Mouse (Mus musculus) bone marrow macrophage, adult 2 months (primary cell): ENCODE measurements around the gene Apeh. TPM values are rescaled to one million over a fixed set of nuclear protein-coding genes. Genes with fewer than 3 reads are reported as not detected.
A peak's percentile ranks its signal among the peaks of the same experiment; 100 is the strongest.

ENCODE experiments used
- H3K27ac ChIP-seq: 2 replicates; pipeline ENCODE4 v1.5.1; 2012; ENCODE audit warnings: low read depth, low read length; ENCODE audit not compliant: insufficient read depth
- H3K4me1 ChIP-seq: 2 replicates; pipeline ENCODE4 v1.6.1; 2012; ENCODE audit warnings: low read length; ENCODE audit not compliant: control insufficient read depth, insufficient read depth
- H3K4me3 ChIP-seq: 2 replicates; pipeline ENCODE4 v1.5.1; 2012; ENCODE audit warnings: mild to moderate bottlenecking, low read length, moderate library complexity; ENCODE audit not compliant: insufficient read depth
- CTCF ChIP-seq: IDR thresholded peaks from 2 replicates; pipeline ENCODE4 v1.5.1; 2012; ENCODE audit warnings: low read depth, mild to moderate bottlenecking, low read length, moderate library complexity
- POLR2A ChIP-seq: IDR thresholded peaks from 2 replicates; pipeline ENCODE4 v1.6.1; 2012; ENCODE audit warnings: mild to moderate bottlenecking, low read depth, low read length, borderline replicate concordance
- polyA plus RNA-seq: library from polyadenylated mRNA; stranded (reverse); fragments of >200 nt; gene quantifications from 2 replicates; pipeline ENCODE4 v1.2.4, GENCODE M21; 2012; ENCODE audit not compliant: missing spikeins, insufficient read depth, insufficient read length

Apeh gene
- polyA plus RNA-seq, 1 experiment = 52.7 TPM

DNA sequence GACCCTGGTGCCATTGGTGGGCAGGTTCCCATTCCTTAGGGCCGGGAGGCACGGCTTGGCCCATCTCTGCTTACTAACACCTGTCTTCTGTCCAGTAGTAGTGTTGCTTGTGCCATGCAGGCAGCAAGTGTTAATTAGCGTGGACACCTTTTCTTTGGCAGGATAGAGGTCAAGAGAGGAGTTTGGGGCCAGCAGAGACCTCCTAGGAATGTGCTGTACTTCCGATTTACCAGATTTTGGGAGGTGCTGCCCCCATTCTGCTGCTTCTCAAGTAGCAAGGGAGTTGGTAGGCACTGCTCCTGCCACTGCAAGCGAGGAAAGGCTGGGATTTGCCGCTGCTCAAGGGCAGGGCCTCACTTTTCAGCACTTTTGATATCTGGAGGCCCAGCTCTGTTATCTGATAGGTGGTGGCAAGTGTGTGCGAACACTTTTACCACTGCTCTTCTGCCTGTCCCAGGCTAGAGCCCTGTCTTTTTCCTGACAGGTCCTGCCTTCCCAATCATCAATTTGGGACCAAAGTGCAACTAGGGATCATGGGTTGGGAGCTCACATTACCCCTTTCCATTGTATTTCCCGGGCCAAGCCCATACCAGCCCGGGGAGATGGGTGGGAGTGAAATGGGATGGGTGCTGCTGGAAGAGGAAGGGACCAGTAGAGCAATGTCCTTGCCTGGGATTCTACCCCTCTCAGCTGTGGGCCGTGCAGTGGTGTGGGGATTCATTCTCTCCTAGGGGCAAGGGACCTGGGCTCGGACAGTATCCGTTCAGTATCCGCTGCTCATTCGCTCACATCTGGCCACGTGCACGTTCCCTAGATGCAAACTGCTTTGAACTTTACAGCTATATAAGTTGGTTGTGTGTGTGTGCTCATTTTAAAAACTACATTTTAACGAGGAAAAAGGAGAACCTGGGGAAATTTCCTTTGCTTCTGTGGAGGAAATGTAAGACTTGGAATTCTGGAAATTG is 46.5 kb downstream of the Apeh start:
- TF ChIP-seq POLR2A = no peak
- H3K4me1 ChIP-seq = peaks cover 10% of the 10 kb centered on the region
- no peak overlapping the region; the same call in 1 of the 2 replicates for H3K27ac ChIP-seq
- H3K4me3 ChIP-seq = peak overlapping the region; percentile 59

DNA sequence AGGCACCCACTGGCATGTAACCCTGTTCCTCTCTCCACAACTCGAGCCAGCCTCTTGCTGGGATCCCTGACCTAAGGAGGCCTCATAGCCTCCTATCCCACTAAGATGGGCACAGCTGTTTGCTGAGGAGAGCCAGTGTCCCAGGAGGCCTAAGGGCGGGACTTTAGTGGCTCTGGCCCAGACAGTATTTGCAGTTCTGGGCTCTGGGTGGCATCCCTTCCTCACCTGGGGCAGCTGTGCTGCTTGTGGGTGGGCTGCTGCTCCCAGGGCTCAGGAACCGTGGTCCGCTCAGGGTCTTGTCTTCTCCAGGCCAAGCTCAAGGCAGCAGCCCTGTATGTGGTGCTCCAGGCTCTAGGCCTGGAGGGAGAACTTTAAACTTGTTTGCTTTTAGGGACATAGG is 47.8 kb downstream of the Apeh start:
- TF ChIP-seq POLR2A (no peak), CTCF (no peak)
- Histone ChIP-seq H3K4me1 (peaks cover 8% of the 10 kb centered on the region), H3K4me3 (no peak overlapping the region), H3K27ac (no peak overlapping the region)

DNA sequence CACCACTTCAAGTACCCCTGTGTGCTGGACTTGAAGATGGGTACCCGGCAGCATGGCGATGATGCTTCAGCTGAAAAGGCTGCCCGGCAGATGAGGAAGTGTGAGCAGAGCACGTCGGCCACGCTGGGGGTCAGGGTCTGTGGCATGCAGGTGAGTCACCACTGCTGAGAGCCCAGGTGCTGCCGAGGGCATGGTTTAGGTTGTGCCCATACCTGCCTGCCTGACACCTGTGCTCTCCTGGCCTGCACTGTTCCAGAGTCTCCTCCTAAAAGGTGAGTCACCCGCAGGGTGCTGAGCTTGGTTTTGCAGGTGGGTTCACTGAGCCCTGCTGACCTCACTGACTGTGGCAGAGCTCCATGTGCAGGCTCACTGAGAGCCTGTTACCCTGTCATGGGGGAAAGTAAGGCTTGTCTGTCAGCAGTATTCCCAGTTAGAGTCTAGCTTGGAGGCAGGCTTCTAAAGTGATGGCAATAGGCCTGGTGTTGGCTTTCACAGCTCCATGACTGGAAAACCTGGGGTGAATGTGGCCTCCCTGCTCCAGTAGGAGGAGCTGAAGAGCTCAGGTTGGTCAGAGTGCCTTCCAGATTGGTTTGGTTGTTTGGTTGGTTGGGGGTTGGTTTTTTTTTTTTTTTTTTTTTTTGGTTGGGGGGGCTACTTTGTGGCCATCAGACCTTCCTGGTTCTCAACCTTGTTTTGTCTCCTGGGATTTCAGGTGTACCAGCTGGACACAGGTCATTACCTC is 49.5 kb downstream of the Apeh start:
- Histone ChIP-seq H3K4me3 (no peak overlapping the region), H3K4me1 (peaks cover 4% of the 10 kb centered on the region), H3K27ac (no peak overlapping the region)
- no peak for TF ChIP-seq POLR2A
- no peak for TF ChIP-seq CTCF

Other genes with a start within 250 kb of the Apeh start
- gene Rbm6, start 221.4 kb downstream of the Apeh start, polyA plus RNA-seq = 73.5 and 87.0 TPM in 2 replicates
- gene Mon1a, start 206.5 kb downstream of the Apeh start, polyA plus RNA-seq = 11.4 and 15.3 TPM in 2 replicates
- not detected in 2 replicates for gene Mst1r, start 187.7 kb downstream of the Apeh start, polyA plus RNA-seq
- gene Actl11, start 166.1 kb downstream of the Apeh start, polyA plus RNA-seq = not detected in 2 replicates
- gene Camkv, start 158.9 kb downstream of the Apeh start, polyA plus RNA-seq = not detected in 2 replicates
- gene Traip, start 144.5 kb downstream of the Apeh start, polyA plus RNA-seq = 5.0 and 6.9 TPM in 2 replicates
- gene Uba7, start 119.1 kb downstream of the Apeh start, polyA plus RNA-seq = 157 and 173 TPM in 2 replicates
- 1.3 TPM in 2 replicates for gene Gm20661, start 111.5 kb downstream of the Apeh start, polyA plus RNA-seq
- 13.7 and 18.2 TPM in 2 replicates for gene Inka1, start 108.7 kb downstream of the Apeh start, polyA plus RNA-seq
- 5.2 TPM in 1 of 2 replicates, not detected in the other for gene Cdhr4, start 102.1 kb downstream of the Apeh start, polyA plus RNA-seq
- gene Gm20662, start 98.3 kb downstream of the Apeh start, polyA plus RNA-seq = 6.2 TPM in 1 of 2 replicates, not detected in the other
- gene Ip6k1, start 92.1 kb downstream of the Apeh start, polyA plus RNA-seq = 72.6 and 79.8 TPM in 2 replicates
- 6.7 and 7.1 TPM in 2 replicates for gene Gmppb, start 45.4 kb downstream of the Apeh start, polyA plus RNA-seq
- 0.79 and 1.0 TPM in 2 replicates for gene Amigo3, start 41.4 kb downstream of the Apeh start, polyA plus RNA-seq
- gene Mst1, start 14.2 kb downstream of the Apeh start, polyA plus RNA-seq = not detected in 2 replicates
- gene Rnf123, start 11.3 kb downstream of the Apeh start, polyA plus RNA-seq = 23.5 and 24.9 TPM in 2 replicates
- 2.5 and 3.0 TPM in 2 replicates for gene Bsn, start 95.8 kb upstream of the Apeh start, polyA plus RNA-seq
- gene Dag1, start 169.4 kb upstream of the Apeh start, polyA plus RNA-seq = 34.5 and 37.5 TPM in 2 replicates
- gene Nicn1, start 195.8 kb upstream of the Apeh start, polyA plus RNA-seq = 13.5 and 15.3 TPM in 2 replicates
- gene Amt, start 202.2 kb upstream of the Apeh start, polyA plus RNA-seq = 4.5 and 6.5 TPM in 2 replicates
- gene Rhoa, start 211.5 kb upstream of the Apeh start, polyA plus RNA-seq = 499 and 511 TPM in 2 replicates
- gene Tcta, start 211.6 kb upstream of the Apeh start, polyA plus RNA-seq = 10.5 and 11.2 TPM in 2 replicates
- gene Gpx1, start 244.3 kb upstream of the Apeh start, polyA plus RNA-seq = 531 and 533 TPM in 2 replicates